Mouse (Mus musculus): Measurements from ENCODE around the gene Slc34a1. TPM values are rescaled to one million over a fixed set of nuclear protein-coding genes. Genes with fewer than 3 reads are reported as not detected.

Gene Slc34a1
- 0.54 and 0.55 TPM in 2 replicates for polyA plus RNA-seq (2012; rRNA removed)

GRCm38 (mm10) chr13:55398088-55398487, at the start of gene Slc34a1:
Slc34a1 (plus strand) TSS chr13:55398187.
- DNase-seq (ENCODE audit: extremely low spot score in 1 of 2, low spot score in 1 of 2): no peak

GRCm38 (mm10) chr13:55361145-55361544, 36.8 kb upstream of the Slc34a1 start:
- no peak for DNase-seq (ENCODE audit: extremely low spot score in 1 of 2, low spot score in 1 of 2)

- DNase-seq (ENCODE audit: extremely low spot score in 1 of 2, low spot score in 1 of 2): no peak
Measured at GRCm38 (mm10) chr13:55361974-55362452, 36.0 kb upstream of the Slc34a1 start.

GRCm38 (mm10) chr13:55362453-55363060, 35.4 kb upstream of the Slc34a1 start, which contains the start of gene Lman2:
Lman2 (minus strand) TSS chr13:55362783.
- DNase-seq (ENCODE audit: extremely low spot score in 1 of 2, low spot score in 1 of 2): peak; percentile 98 to 99

GRCm38 (mm10) chr13:55368401-55368800, 29.6 kb upstream of the Slc34a1 start:
- DNase-seq (ENCODE audit: extremely low spot score in 1 of 2, low spot score in 1 of 2): no peak

- peak; percentile 39 to 69 for DNase-seq (ENCODE audit: extremely low spot score in 1 of 2, low spot score in 1 of 2)
Measured at GRCm38 (mm10) chr13:55369531-55370114, 28.4 kb upstream of the Slc34a1 start, which contains the start of gene Rgs14. Rgs14 (plus strand) TSS chr13:55369732.

GRCm38 (mm10) chr13:55370234-55370633, 27.8 kb upstream of the Slc34a1 start:
- DNase-seq (ENCODE audit: extremely low spot score in 1 of 2, low spot score in 1 of 2): no peak

GRCm38 (mm10) chr13:55371007-55371681, 26.8 kb upstream of the Slc34a1 start:
- peak in 1 of 2 experiments; percentile 45 for DNase-seq (ENCODE audit: extremely low spot score in 1 of 2, low spot score in 1 of 2)

GRCm38 (mm10) chr13:55371740-55372139, 26.2 kb upstream of the Slc34a1 start:
- no peak for DNase-seq (ENCODE audit: extremely low spot score in 1 of 2, low spot score in 1 of 2)

GRCm38 (mm10) chr13:55374206-55374924, 23.6 kb upstream of the Slc34a1 start:
- DNase-seq (ENCODE audit: extremely low spot score in 1 of 2, low spot score in 1 of 2): no peak

- DNase-seq (ENCODE audit: extremely low spot score in 1 of 2, low spot score in 1 of 2): no peak
Measured at GRCm38 (mm10) chr13:55375877-55376276, 22.1 kb upstream of the Slc34a1 start.

GRCm38 (mm10) chr13:55378907-55379580, 18.9 kb upstream of the Slc34a1 start:
- no peak for DNase-seq (ENCODE audit: extremely low spot score in 1 of 2, low spot score in 1 of 2)

GRCm38 (mm10) chr13:55381790-55382189, 16.2 kb upstream of the Slc34a1 start:
- DNase-seq (ENCODE audit: extremely low spot score in 1 of 2, low spot score in 1 of 2): peak; percentile 75 to 86

- no peak for DNase-seq (ENCODE audit: extremely low spot score in 1 of 2, low spot score in 1 of 2)
Measured at GRCm38 (mm10) chr13:55390644-55391043, 7.3 kb upstream of the Slc34a1 start.

GRCm38 (mm10) chr13:55391626-55392029, 6.4 kb upstream of the Slc34a1 start:
- DNase-seq (ENCODE audit: extremely low spot score in 1 of 2, low spot score in 1 of 2): no peak

GRCm38 (mm10) chr13:55392933-55393332, 5.1 kb upstream of the Slc34a1 start:
- no peak for DNase-seq (ENCODE audit: extremely low spot score in 1 of 2, low spot score in 1 of 2)

GRCm38 (mm10) chr13:55399300-55400038, 1.5 kb downstream of the Slc34a1 start:
- DNase-seq (ENCODE audit: extremely low spot score in 1 of 2, low spot score in 1 of 2): no peak

- no peak for DNase-seq (ENCODE audit: extremely low spot score in 1 of 2, low spot score in 1 of 2)
Measured at GRCm38 (mm10) chr13:55400039-55400346, 2.0 kb downstream of the Slc34a1 start.

- DNase-seq (ENCODE audit: extremely low spot score in 1 of 2, low spot score in 1 of 2): no peak
Measured at GRCm38 (mm10) chr13:55403266-55403665, 5.3 kb downstream of the Slc34a1 start.

Measured in frontal cortex, adult 2 months (tissue).